Mouse (Mus musculus) neural tube, embryonic 11.5 days (tissue): ENCODE data around the gene Pinlyp. TPM values are rescaled to one million over a fixed set of nuclear protein-coding genes. Genes with fewer than 3 reads are reported as not detected.

Experiments used
- ATAC-seq: fragments of 200-750 bp; cut with Nextera tagmentation; 2 replicates; pipeline ENCODE4 v1.8.0; 2017; ENCODE audit warnings: moderate number of reproducible peaks, mild to moderate bottlenecking, moderate TSS enrichment, moderate library complexity; ENCODE audit not compliant: insufficient read depth, low FRiP score, low TSS enrichment
- DNase-seq: peaks from one replicate; pipeline ENCODE4 v3.0.0-alpha.2; 2015; ENCODE audit warnings: low spot score
- H3K27ac ChIP-seq: fragments of 300-500 bp; sonication (generic); 2 replicates; pipeline ENCODE4 v1.5.1; 2014; ENCODE audit warnings: low read depth, mild to moderate bottlenecking, low read length
- H3K27me3 ChIP-seq: fragments of 300-500 bp; sonication (generic); 2 replicates; pipeline ENCODE4 v1.6.1; 2014; ENCODE audit warnings: mild to moderate bottlenecking, low read length, mixed read lengths; ENCODE audit not compliant: control insufficient read depth, insufficient read depth
- H3K36me3 ChIP-seq: fragments of 300-500 bp; sonication (generic); 2 replicates; pipeline ENCODE4 v1.6.1; 2014; ENCODE audit warnings: mild to moderate bottlenecking, low read length, moderate library complexity, mixed read lengths; ENCODE audit not compliant: control insufficient read depth, insufficient read depth
- H3K4me1 ChIP-seq: fragments of 300-500 bp; sonication (generic); 2 replicates; pipeline ENCODE4 v1.6.1; 2014; ENCODE audit warnings: low read length, mixed read lengths; ENCODE audit not compliant: control insufficient read depth, insufficient read depth
- H3K4me2 ChIP-seq: fragments of 300-500 bp; sonication (generic); 2 replicates; pipeline ENCODE4 v1.6.1; 2014; ENCODE audit warnings: low read depth, mild to moderate bottlenecking, moderate library complexity
- H3K4me3 ChIP-seq: fragments of 300-500 bp; sonication (generic); 2 replicates; pipeline ENCODE4 v1.5.1; 2014; ENCODE audit warnings: low read depth, low read length
- H3K9ac ChIP-seq: fragments of 300-500 bp; sonication (generic); 2 replicates; pipeline ENCODE4 v1.6.1; 2014; ENCODE audit warnings: mild to moderate bottlenecking, low read length
- H3K9me3 ChIP-seq: fragments of 300-500 bp; sonication (generic); 2 replicates; pipeline ENCODE4 v1.6.1; 2016; ENCODE audit warnings: low read length; ENCODE audit not compliant: control insufficient read depth
- WGBS: fragments of 180-500 bp; shearing (Covaris S2); extraction: QIAGEN DNeasy Blood & Tissue Kit; methylation state at CpG from one replicate; pipeline ENCODE4 v1.1.7; 2014; 5-methylcytosine and 5-hydroxymethylcytosine counted together
- polyA plus RNA-seq: library from polyadenylated mRNA; unstranded; fragments of >200 nt; fragmentation: Nextera tagmentation; extraction: Ambion mirVana; gene quantifications from 2 replicates; pipeline ENCODE4 v1.2.1, GENCODE M21; 2014

Gene Pinlyp
- polyA plus RNA-seq, 1 experiment from 2014 or later, result not detected

DNA sequence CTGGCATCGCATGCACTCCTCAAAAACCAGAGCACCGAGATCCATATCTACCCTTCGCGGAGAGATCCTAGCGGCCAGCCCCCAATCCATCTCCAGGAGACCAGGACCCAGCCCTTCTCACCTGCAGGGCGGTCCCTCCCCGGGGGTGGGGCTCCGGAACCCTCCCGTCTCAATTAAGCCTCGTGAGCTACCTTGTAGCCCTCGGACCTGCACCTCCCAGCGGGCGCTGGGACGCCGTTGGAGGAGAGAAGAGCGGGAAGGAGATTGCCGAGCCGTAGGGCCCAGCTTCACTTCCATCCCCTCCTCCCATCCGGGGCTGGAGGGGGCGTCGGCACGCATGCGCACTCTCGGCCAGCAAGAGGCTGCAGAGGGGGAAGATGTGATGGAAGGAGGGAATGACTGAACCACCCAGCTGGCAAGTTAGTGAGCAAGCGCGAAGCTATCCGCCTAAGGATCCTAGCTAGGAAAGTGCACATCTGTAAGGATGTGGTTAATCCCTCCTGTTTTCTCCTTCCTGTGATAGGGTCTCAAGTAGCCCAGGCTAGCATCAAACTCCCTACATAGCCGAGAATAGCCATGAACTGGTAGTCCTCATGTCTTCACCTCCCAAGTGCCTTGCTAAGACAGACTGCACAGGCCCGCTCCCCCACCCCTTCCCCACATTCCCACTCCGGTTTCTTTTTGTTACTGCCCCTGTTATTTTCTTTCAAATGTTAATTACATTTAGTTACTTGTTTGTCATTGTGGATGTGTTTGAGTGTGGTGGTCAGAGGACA, 41.6 kb upstream of the Pinlyp start, which contains the start of the genes Ethe1 and Zfp575:
Gene Ethe1 (plus strand): TSS at position 214 of the 776 bp plus-strand sequence.
Gene Zfp575 (minus strand): TSS at position 312 of the 776 bp plus-strand sequence.
- ATAC-seq (peak; percentile 45), DNase-seq (peak; percentile 83)
- Histone ChIP-seq H3K27me3 (peaks cover 29% of the 10 kb centered on the region), H3K4me3 (peak within 1 kb of the TSS; percentile 41), H3K36me3 (no peaks in the 10 kb centered on the region; the same call in 1 of the 2 replicates), H3K27ac (no peak within 1 kb of the TSS), H3K9ac (peak within 1 kb of the TSS; percentile 70), H3K9me3 (no peaks in the 10 kb centered on the region), H3K4me1 (no peaks in the 10 kb centered on the region), H3K4me2 (peak within 1 kb of the TSS; percentile 71)
- WGBS, result 7% methylated on average over 30 of the region's 30 CpGs

DNA sequence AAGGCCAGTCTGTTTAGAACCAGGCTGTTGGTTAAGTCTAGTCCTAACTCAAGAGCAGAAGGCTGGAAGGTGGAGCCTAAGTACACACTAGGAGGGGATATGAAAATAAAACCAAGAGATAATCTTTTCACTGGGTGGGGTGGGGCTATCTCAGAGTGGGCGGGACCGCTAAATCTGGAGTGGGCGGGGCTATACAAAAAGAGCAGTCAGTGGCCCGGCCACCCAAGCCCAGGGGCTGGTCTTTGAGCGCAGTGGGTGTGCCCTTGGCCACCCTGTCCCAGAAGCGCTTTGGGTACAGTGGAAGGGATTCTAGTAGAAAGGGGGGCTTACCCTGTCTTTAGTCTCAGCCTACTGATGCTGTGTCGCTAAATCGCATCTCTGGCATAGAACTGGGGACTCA, 40.9 kb upstream of the Pinlyp start:
- H3K27ac ChIP-seq, result no peak overlapping the region
- DNase-seq, result no peak
- peak; percentile 48; the same call in 1 of the 2 replicates for ATAC-seq

DNA sequence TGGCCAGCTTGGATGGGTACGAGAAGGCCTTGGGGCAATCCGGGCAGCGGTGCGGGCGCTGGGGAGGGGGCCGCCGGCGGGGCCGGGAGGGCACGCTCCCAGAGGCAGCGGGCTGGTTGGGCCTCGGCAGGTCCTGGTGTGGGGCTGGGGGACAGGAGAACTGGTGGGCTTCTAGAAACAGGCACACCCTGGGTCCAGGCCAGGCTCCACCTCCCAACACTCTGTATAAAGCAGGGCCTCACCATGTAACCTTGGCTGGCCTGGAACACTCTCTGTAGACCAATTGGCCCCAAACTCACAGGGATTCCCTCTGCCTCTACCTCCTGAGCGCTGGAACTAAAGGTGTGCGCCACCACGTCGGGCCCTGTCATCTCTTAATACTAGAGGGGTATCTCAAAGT, 40.1 kb upstream of the Pinlyp start:
- peaks cover 29% of the 10 kb centered on the region for H3K27me3 ChIP-seq
- DNase-seq, result no peak
- no peak overlapping the region for H3K4me2 ChIP-seq
- no peak overlapping the region for H3K4me3 ChIP-seq
- WGBS, result 38% methylated on average over 10 of the region's 16 CpGs
- no peak overlapping the region for H3K9ac ChIP-seq
- no peak for ATAC-seq
- H3K4me1 ChIP-seq, result no peaks in the 10 kb centered on the region
- H3K27ac ChIP-seq, result no peak overlapping the region
- no peaks in the 10 kb centered on the region; the same call in 1 of the 2 replicates for H3K36me3 ChIP-seq
- no peaks in the 10 kb centered on the region for H3K9me3 ChIP-seq

More for the DNA sequence above, 40.9 kb upstream of the Pinlyp start:
- no peaks in the 10 kb centered on the region for H3K9me3 ChIP-seq
- no peaks in the 10 kb centered on the region; the same call in 1 of the 2 replicates for H3K36me3 ChIP-seq
- H3K4me3 ChIP-seq, result peak overlapping the region; percentile 41
- H3K9ac ChIP-seq, result no peak overlapping the region; the same call in 1 of the 2 replicates
- WGBS, result 12% methylated on average over 8 of the region's 8 CpGs
- H3K27me3 ChIP-seq, result peaks cover 29% of the 10 kb centered on the region
- peak overlapping the region; percentile 71 for H3K4me2 ChIP-seq
- H3K4me1 ChIP-seq, result no peaks in the 10 kb centered on the region

- 84% methylated on average over 6 of the region's 6 CpGs for WGBS
- H3K4me3 ChIP-seq, result no peak overlapping the region
- H3K4me2 ChIP-seq, result no peak overlapping the region
- no peak for ATAC-seq
- no peak overlapping the region for H3K27ac ChIP-seq
- H3K4me1 ChIP-seq, result no peaks in the 10 kb centered on the region
- no peak overlapping the region for H3K9ac ChIP-seq
- no peaks in the 10 kb centered on the region; the same call in 1 of the 2 replicates for H3K36me3 ChIP-seq
- H3K9me3 ChIP-seq, result no peaks in the 10 kb centered on the region
- peaks cover 29% of the 10 kb centered on the region for H3K27me3 ChIP-seq
- DNase-seq, result no peak
Measured at GRCm38 (mm10) chr7:24584876-24585275, 39.0 kb upstream of the Pinlyp start.

- Histone ChIP-seq H3K36me3 (no peaks in the 10 kb centered on the region), H3K4me3 (no peak overlapping the region), H3K9ac (no peak overlapping the region), H3K9me3 (no peaks in the 10 kb centered on the region), H3K4me2 (no peak overlapping the region), H3K4me1 (no peaks in the 10 kb centered on the region), H3K27me3 (no peaks in the 10 kb centered on the region), H3K27ac (no peak overlapping the region)
- ATAC-seq, result no peak
- 92% methylated on average over 10 of the region's 10 CpGs for WGBS
- DNase-seq, result no peak
Measured at GRCm38 (mm10) chr7:24577811-24578210, 31.9 kb upstream of the Pinlyp start.

- no peak overlapping the region for H3K4me2 ChIP-seq
Measured at GRCm38 (mm10) chr7:24574224-24574796, 28.4 kb upstream of the Pinlyp start.

DNA sequence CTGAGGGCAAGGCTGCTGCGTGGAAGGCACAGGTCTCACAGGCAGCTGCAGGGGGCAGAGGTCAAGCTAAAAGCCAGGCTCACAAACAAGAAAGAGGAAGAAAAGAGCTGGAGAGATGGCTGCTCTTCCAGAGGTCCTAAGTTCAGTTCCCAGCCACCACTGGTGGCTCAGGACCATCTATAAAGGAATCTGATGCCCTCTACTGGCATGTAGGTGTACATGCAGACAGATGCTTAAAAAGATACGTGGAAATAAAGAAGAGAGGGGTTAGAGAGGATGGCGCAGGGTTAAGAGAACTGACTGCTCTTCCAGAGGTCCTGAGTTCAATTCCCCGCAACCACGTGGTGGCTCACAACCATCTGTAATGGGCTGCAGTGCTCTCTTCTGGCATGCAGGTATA, 26.5 kb upstream of the Pinlyp start:
- no peaks in the 10 kb centered on the region for H3K4me1 ChIP-seq
- H3K9me3 ChIP-seq, result no peaks in the 10 kb centered on the region
- 51% methylated on average over 5 of the region's 5 CpGs for WGBS
- H3K9ac ChIP-seq, result no peak overlapping the region
- H3K36me3 ChIP-seq, result peaks cover 6% of the 10 kb centered on the region
- H3K4me3 ChIP-seq, result no peak overlapping the region
- H3K27me3 ChIP-seq, result no peaks in the 10 kb centered on the region
- H3K4me2 ChIP-seq, result no peak overlapping the region
- no peak overlapping the region for H3K27ac ChIP-seq
- ATAC-seq, result no peak
- DNase-seq, result no peak

More at GRCm38 (mm10) chr7:24574224-24574796, 28.4 kb upstream of the Pinlyp start:
- H3K9ac ChIP-seq, result no peak overlapping the region
- H3K9me3 ChIP-seq, result no peaks in the 10 kb centered on the region
- no peak overlapping the region for H3K27ac ChIP-seq
- H3K36me3 ChIP-seq, result peaks cover 3% of the 10 kb centered on the region
- no peak for DNase-seq
- no peaks in the 10 kb centered on the region for H3K4me1 ChIP-seq
- H3K27me3 ChIP-seq, result no peaks in the 10 kb centered on the region
- no peak overlapping the region for H3K4me3 ChIP-seq
- no peak for ATAC-seq
- WGBS, result 65% methylated on average over 12 of the region's 12 CpGs

DNA sequence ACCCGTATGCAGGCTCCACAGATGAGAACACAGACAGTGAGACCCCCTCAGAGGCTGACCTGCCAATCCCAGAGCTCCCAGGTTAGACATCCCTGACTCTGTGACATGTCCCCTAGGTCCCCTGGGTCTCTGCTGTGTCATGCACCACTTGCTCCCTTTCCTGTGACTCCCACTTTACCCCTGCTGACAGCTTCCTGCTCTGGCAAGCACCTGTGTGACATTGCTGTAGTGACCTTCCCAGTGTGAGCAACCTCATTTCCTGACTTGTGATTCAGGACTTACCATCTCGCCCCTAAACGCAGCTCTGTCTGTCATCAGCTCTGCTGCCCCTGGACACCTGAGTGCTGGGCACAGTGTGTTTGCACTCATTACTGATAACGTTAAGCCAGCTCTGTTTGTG, 25.2 kb upstream of the Pinlyp start:
- 87% methylated on average over 4 of the region's 4 CpGs for WGBS
- Histone ChIP-seq H3K4me2 (no peak overlapping the region), H3K4me1 (no peaks in the 10 kb centered on the region), H3K36me3 (peaks cover 11% of the 10 kb centered on the region), H3K9ac (no peak overlapping the region), H3K4me3 (no peak overlapping the region), H3K9me3 (no peaks in the 10 kb centered on the region), H3K27me3 (no peaks in the 10 kb centered on the region), H3K27ac (no peak overlapping the region)
- DNase-seq (no peak), ATAC-seq (no peak)
